Mouse (Mus musculus): ENCODE data around the gene Fam32a. TPM values are rescaled to one million over a fixed set of nuclear protein-coding genes. Genes with fewer than 3 reads are reported as not detected.

Fam32a gene
- total RNA-seq (2021) = 10 to 100 TPM; 52.2 to 56.5 TPM
- long read RNA-seq, experiment 1, transcript Fam32a-201 (4 exons, 2,564 nt) = major isoform, 70 of 95 reads
- long read RNA-seq, experiment 1, partial matches to known transcripts = 21 of 95 reads
- long read RNA-seq, experiment 1, other reads (novel, unspliced or antisense) = 2 of 95 reads
- long read RNA-seq, experiment 2, transcript Fam32a-201 (4 exons, 2,564 nt) = major isoform, 140 of 182 reads
- long read RNA-seq, experiment 2, partial matches to known transcripts = 33 of 182 reads
- long read RNA-seq, experiment 2, other reads (novel, unspliced or antisense) = 8 of 182 reads

- peak; percentile 78 to 94 for DNase-seq (ENCODE audit: low spot score in 2 of 2)
Observed at GRCm38 (mm10) chr8:72219541-72220363, at the start of gene Fam32a. Fam32a (plus strand) TSS chr8:72219730.

GRCm38 (mm10) chr8:72177346-72177925 lies 42.1 kb upstream of the Fam32a start:
- peak; percentile 83 to 85 for DNase-seq (ENCODE audit: low spot score in 2 of 2)

GRCm38 (mm10) chr8:72183554-72184202 lies 35.9 kb upstream of the Fam32a start:
- peak; percentile 41 to 65 for DNase-seq (ENCODE audit: low spot score in 2 of 2)

DNA sequence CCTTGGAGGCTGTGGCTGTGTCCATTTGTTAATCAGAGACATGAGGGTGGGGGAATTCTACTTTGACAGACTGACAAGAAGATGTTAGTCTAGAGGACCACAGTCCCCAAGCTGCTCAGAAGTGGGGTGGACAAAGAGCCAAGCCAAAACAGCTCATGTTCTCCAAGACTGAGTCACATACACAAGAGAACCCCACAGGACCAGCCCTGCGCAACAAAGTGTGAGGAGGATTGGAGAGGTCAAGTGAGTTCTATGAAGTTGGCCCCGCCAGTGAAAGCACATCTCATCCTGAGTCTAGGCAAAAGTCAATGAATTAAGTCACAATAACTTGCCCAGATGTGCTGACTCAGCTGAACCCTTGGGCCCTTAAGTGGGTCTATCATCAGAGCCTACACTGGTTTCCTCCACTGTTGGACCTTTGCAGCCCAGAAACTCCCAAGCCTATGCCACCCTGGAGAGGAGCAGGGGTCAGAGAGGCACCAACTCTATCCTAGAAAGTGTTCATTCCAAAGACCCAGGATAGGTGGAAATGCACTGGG lies 31.7 kb upstream of the Fam32a start:
- no peak for DNase-seq (ENCODE audit: low spot score in 2 of 2)

DNA sequence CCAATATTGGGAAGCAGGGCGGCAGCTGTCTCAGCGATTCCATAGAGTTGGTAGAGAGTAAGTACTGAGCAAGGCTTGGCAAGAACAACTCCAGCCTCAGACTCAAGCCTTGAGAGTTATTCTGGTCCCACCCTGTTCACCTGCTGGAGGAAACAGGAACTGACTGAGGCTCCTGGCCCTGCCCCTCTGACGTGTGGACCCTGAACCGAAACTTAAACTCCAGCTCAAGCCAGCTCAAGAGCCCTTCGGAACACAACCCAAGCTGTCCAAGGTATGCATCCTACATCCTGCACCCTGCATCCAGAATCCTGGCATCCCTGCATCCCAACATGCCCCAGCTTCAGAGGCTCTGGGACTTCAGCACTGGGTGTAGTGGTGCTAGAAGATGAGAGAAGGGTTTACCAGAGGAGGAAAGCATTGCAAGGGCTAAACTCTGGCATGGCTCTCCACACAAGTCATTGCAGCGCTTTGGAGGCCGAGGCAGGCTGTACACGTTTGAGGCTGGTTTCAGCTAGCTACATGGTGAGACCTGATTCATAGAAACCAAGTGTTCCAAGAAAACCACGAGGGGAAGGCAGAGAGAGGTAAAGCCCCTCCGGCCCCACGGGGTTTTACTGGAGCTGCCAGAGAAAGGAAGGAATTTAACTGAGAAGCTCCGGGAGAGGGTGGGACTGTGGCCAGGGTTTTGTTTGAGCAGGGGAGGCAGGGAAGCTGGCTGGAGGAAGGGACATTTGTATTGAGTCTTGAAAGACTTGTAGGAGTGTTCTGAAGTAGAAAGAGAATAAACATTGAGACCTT lies 29.9 kb upstream of the Fam32a start, which contains the start of gene Hsh2d:
TSS of gene Hsh2d (plus strand) at position 222 of the 798 bp plus-strand sequence.
- no peak for DNase-seq (ENCODE audit: low spot score in 2 of 2)

DNA sequence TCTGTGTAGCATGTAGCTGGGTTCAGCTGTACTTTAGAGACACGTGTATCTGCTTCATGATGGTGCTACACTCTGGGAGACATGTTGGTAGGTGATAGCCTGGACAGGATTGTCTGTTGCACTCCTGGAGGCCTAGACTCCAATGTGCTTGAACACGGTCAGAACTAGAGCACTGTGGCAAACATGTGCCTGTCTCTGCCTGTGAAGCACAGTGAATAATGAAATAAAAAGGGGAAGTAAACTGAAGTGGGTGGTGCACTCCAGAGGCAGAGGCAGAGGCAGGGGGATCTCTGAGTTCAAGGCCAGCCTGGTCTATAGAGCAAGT lies 29.4 kb upstream of the Fam32a start:
- DNase-seq (ENCODE audit: low spot score in 2 of 2) = no peak

GRCm38 (mm10) chr8:72192065-72192464 lies 27.5 kb upstream of the Fam32a start:
- DNase-seq (ENCODE audit: low spot score in 2 of 2) = no peak

- DNase-seq (ENCODE audit: low spot score in 2 of 2) = no peak
Observed at GRCm38 (mm10) chr8:72197997-72198396, 21.5 kb upstream of the Fam32a start.

GRCm38 (mm10) chr8:72208582-72208981 lies 10.9 kb upstream of the Fam32a start:
- no peak for DNase-seq (ENCODE audit: low spot score in 2 of 2)

- no peak for DNase-seq (ENCODE audit: low spot score in 2 of 2)
Observed at GRCm38 (mm10) chr8:72210222-72210621, 9.3 kb upstream of the Fam32a start.

DNA sequence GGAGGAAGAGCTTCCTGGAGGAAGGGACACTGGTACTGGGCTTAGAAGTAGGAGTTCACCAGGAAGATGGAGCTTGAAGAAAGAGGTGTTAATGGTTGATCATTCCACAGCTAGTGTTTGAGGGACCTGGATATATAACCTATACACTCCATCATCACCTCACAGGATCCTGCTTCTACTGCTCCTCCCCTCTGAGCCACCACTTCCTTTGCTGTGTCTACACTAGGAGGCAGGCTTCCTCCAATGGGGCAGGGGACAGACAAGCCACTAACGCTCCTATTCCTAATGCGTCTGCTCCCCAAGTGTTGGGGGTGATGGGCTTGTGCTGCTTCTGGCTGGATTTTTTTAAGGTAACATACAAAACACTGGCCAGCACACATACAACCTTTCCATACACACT lies 8.8 kb upstream of the Fam32a start:
- DNase-seq (ENCODE audit: low spot score in 2 of 2) = no peak

GRCm38 (mm10) chr8:72211846-72212245 lies 7.7 kb upstream of the Fam32a start:
- DNase-seq (ENCODE audit: low spot score in 2 of 2) = no peak

DNA sequence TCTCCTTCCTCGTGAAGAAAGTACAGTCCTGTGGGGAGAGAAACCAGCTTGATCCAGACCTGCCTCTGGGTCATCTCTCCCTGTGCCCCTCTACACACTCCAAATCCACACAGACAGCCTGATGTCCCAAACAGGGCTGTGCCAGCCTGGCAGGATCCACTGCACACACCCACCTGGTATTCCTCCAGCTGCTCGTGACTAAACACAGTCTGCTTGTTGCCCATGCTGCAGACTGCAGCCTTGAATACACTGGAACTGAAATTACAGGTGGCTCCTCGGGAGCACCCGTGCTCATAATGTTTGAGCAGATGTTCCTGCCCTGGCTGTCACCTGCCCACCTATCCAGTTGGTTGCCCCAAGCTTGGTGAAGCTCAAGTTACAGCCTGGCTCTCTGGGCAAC lies 6.8 kb upstream of the Fam32a start, which contains the start of gene Cib3:
TSS of gene Cib3 (minus strand) at position 87 of the 400 bp plus-strand sequence.
- DNase-seq (ENCODE audit: low spot score in 2 of 2) = no peak

DNA sequence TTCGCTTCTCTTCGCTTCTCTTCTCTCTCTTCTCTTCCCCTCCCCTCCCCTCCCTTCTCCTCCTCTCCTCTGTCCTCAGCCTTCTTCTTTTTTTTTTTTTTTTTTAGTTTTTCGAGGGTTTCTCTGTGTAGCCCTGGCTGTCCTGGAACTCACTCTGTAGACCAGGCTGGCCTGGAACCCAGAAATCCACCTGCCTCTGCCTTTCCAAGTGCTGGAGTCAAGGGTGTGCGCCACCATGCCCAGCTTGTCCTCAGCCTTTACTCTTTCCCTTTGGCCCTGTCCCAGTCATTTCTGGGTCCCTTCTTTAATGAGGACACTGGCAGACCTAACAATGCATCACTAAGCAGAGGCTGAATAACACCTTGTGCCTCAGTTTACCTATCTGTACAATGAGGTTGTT lies 6.0 kb upstream of the Fam32a start, which contains the start of gene Gm11034:
TSS of gene Gm11034 (minus strand) at position 101 of the 400 bp plus-strand sequence.
- DNase-seq (ENCODE audit: low spot score in 2 of 2) = no peak

DNA sequence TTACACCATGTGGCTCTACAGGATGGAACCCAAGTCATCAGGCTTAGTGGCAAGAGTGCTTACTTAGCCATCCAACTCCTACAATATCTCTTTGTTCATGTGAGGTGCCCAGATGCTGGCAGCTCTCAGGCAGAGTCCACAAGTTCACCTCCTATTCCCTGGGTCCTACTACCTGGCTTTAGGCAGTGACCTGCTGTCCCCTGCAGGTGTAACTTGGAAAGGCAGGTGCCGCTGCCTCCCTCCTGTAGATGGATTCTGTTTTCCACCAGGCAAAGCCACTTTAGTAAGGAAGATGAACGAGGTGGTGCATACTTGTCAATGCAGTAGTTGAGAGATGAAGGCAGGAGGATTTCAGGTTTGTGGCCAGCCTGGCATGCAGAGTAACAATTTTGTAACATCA lies 4.5 kb upstream of the Fam32a start:
- DNase-seq (ENCODE audit: low spot score in 2 of 2) = no peak

DNA sequence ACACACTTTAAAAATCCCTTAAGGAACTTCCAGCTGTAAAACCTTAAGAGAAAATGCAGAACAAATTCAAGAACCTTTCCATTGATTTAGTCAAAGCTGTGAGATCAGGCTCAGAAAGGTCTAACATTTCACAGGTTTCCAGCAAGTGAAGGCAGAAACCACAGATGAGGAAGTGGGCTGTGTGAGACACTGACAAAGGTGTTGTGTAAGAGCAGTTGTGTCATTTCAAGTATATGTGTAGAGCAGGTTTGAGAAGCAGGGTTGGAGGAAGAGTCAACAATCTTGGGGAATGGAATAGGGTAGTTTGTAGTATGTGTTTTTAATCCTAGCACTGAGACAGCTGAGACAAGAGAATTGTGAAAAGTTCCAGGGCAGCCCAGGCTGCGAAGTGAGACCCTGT lies 3.7 kb upstream of the Fam32a start:
- DNase-seq (ENCODE audit: low spot score in 2 of 2) = no peak

DNA sequence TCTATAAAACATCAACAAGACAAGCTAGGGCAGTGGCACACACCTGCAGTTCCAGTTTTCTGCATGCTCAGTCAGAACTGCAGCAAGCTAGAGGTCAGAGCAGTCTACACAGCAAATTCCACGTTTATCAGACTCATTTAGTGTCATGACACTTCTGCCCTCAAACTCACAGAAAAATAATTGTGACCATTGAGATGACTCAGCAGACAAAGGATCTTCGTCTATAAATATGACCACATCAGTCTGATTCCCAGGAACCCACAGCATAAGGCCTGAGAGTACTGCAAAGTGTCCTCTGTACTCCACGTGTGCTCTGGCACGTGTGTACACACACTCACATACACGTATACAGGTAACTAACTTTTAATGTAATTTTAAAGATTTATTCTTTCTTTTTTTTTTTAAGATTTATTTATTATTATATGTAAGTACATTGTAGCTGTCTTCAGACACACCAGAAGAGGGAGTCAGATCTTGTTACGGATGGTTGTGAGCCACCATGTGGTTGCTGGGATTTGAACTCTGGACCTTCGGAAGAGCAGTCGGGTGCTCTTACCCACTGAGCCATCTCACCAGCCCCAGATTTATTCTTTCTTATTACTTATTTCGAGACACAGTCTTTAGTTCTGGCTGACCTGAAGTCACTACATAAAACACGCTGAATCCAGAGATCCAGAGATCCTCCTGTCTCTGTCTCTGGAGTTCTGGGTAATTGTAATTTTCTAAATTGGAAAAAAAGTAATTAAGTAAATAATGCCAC lies 569 bp upstream of the Fam32a start:
- DNase-seq (ENCODE audit: low spot score in 2 of 2) = no peak

- DNase-seq (ENCODE audit: low spot score in 2 of 2) = no peak
Observed at GRCm38 (mm10) chr8:72220758-72221157, 1.2 kb downstream of the Fam32a start.

GRCm38 (mm10) chr8:72222656-72223055 lies 3.1 kb downstream of the Fam32a start:
- no peak for DNase-seq (ENCODE audit: low spot score in 2 of 2)
